Mouse (Mus musculus) megakaryocyte-erythroid progenitor cell, adult 5-6 weeks (primary cell): ENCODE data around the gene Naa38. TPM values are rescaled to one million over a fixed set of nuclear protein-coding genes. Genes with fewer than 3 reads are reported as not detected.

Source experiments
- ATAC-seq: replicated peaks from 2 replicates; pipeline ENCODE4 v1.8.0; 2016; ENCODE audit warnings: mild to moderate bottlenecking, inconsistent platforms; ENCODE audit not compliant: severe bottlenecking, poor library complexity, low FRiP score, low TSS enrichment
- total RNA-seq, 2 experiments: library from RNA; stranded (forward) in 1 of 2; stranded (reverse) in 1 of 2; fragments of 200-1000, 215-1000 nt in 1 of 2; fragments of >200 nt in 1 of 2; fragmentation: Nextera tagmentation in 1 of 2; gene quantifications; 2 replicates each; pipeline ENCODE4 v1.2.3; 2014 to 2017

The Naa38 gene
- total RNA-seq, 2 experiments from 2014 or later, result 156 to 169 TPM

DNA sequence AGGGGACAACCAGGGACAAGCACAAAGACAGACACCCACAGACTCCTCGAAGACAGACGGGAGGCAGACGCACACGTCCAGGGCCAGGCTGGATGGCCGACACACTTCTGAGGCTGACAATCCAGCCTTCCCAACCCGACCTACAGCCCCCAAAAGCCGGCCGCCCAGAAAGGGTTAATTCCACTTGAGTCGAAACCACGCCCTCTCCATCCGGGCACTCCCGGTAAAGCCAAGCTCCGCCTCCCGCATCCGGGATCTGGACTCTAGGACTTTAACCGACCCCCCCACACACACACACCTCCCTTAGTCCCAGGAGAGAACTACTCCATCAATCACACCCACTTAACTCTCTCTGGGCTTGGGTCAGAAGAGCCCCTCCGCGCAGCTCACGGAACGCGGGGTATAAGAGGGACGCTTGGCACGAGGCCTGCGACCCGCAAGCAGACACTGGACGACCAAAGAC lies 15.8 kb downstream of the Naa38 start:
- peak; percentile 7; the same call in 1 of the 2 replicates for ATAC-seq

DNA sequence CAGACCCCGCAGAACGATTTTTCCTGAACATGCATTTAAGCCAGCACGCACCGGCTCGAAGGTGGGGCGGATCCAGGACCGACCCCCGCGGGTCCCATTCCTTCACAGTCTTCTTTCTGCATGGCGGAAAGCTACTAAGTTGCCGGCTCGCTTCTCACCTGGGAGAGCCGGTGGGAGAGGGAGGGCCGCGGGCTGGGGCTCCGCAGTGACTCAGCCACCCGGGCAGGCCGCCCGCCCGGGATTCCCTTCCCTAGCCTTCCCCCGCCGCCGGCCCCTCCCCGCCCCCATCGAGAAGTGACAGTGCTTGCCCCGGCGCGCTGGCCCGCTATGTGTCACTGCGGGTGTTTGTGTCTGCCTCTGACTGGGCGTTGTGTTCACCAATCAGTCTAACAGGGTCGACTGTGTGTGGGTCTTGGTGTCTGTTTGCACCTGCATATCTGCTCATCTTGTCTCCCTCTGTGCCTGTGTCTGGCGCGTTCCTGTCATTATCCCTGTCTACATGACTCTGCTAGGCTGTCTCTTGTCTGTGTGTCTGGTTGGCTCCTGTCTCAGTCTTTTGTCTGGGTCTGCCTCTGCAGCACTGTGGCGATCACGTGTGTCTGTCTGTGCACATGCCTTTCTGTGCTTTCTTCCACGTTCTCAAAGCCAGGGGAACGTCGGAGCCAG lies 16.4 kb downstream of the Naa38 start:
- peak; percentile 44 for ATAC-seq

DNA sequence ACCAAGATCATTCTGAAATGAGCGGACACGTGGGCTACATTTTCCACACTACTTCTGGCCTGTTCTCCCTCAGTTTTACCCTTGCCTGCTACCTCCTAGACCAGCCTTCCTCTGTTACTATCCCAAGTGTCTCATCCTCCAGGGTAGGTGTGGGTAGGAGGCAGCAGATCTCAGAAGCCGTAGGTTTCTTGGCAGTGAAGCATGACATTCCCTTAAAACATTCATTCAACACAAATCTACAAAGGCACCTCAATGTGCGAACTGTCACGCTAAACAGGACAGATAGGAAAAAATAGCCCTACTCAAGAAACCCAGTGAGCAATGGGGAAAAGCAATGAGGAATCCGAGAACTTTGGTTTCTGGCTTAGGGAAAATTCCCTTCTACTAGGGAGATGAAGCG lies 17.3 kb downstream of the Naa38 start:
- no peak for ATAC-seq

DNA sequence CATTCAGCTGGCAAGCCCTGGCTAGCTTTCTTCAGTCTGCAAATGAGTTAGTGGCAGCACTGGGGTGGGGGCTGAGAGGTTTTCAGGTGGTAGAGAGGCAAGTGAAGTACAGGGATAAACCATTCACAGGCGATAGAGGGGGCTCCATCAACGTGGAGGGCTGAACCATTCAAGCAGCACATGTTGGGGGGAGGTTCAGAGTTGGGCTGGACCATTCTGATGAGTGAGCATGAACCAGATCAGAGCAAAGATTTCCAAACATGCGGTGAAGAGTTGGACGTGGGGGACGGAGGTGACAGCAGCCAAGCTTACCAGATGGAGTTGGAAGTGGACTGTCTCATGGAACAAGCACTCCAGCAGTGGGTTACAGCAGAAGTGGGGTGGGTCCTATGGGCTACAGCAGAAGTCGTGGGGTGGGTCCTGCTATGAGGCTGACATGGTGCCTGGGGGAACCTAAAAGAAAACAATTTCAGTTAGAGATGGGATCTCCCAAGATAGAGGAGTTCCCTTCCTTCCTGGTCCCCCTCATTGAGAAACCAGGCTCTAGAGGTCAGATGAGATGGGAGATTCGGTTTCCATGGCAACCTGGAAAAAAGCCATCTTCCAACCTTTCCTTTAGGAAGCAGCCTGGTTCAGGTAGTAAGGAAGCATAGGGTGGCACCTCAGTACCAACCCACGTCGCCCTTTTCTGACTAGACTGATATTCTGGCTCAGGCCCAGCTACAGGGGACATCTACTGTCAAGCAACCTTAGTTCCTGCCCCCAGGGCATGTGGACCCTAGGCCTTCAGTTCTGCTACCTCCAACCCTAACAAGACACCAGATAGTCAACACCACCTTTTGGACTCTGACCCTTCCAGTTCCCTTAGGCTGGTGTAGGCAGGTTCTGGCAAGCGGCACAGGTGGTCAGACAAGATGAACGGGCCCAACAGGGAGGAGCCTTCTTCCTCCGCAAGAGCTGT lies 18.2 kb downstream of the Naa38 start, which contains the start of gene Kdm6b:
TSS of gene Kdm6b (minus strand) at position 455 of the 961 bp plus-strand sequence.
- no peak for ATAC-seq

DNA sequence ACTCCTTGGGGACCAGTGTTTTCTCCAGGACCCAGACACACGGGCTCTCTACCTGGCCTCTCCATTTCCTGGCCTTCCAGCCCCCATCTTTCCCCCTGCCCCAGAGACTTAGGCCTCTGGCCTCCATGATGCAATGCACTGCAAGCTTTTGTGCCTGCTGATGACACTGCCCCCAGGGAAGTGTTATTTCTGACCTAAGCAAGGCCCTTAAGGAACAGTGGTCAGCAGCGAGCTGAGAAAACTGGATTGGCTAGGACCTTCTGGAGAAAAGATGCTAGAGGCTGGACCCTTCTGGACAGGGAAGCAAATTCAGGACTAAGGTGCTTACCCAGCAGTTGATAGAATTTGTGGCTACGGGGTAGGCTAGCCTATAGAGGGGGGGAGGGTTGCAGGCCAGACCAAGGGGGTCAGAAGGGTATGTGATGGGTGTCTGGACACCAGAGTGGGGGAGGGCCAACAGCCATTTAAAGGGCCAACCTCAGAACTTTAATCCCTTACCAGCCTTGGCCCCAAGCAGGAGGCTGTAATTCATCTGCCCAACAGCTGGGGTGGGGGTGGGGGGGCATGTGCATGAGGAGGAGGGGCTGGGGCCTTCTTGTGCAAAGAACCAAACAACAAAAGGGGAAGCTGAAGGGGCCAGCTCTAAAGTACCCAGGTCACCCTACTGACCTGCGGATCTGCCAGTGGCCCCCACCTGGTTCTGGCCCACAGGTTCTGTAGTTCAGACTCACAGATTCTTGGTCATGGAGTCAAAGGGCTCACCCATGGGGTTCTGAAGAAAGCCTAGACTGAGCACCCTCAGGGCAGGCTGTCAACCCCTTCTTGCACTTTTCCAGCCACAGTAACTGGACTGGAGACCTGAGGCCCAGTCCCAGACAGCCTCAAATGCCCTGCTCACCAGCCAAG lies 19.4 kb downstream of the Naa38 start:
- ATAC-seq, result no peak

DNA sequence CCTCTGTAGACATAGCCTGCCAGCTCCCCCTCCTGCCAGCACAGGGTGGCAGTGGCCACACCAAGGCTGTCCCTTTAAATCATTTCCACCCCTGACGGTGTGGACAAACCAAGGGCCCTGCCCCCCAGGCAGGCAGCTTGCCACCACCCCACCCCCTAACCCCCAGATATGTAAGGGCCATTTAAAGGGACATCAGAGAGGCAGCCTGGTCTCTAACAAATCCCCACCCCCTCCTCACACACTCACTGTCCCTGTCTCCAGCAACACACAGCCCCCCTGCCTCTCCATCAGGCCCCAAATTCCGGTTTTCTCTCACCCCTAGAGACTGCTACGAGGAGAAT lies 20.0 kb downstream of the Naa38 start:
- ATAC-seq, result no peak

DNA sequence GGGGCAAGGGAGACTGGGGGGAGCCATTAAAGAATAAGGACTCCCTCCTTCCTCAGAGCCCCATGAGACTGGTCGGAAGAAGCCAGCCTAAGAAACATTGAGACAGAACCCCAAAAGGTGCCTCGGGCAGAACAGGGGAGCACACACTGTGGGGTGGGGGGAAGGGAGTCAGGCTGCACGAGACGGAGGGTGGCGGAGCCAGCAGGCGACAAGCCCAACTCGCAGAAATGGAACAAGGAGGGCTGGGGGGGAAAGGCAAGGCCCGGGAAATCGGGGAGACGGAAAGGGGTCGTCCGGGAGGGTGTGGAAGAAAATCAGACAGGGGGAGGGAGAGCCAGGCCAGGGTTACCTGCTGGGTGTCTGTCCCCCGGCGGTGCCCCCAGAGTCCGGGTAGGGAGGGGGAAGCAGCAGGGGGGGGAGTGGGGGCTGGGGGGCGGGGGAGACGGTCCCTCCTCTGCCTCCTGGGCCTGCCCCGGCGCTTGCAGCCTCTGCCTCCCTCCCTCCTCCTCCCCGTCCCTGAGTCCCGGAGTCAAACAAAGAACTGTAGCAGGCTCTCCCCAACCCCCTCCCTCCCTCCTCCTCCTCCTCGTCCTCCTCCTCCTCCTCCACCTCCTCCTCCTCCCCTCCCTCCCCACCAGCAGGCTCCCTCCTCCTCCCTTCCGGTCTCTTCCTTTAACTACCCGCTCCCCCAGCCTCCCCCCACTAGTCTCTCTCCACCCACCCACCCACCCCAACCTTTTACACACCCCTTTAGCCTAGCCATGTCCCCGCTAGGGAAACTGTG lies 20.6 kb downstream of the Naa38 start:
- no peak for ATAC-seq

DNA sequence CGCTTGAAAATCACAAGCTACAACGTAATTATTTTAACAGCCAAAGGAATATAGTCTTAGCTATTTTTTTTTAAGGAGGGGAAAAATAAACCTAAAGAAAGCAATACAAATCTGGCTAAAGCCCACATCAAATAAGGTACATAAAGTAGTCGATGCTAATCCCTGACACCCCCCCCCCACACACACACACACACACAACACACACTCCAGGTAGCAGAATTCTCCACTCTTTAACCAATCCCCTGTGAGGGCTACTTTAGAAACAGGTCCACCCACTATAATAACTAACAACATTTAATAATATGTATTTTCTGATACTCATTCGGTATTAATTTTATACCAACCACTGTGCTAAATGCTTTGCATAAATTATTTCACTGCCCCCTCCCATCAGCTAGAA lies 21.2 kb downstream of the Naa38 start:
- no peak for ATAC-seq

DNA sequence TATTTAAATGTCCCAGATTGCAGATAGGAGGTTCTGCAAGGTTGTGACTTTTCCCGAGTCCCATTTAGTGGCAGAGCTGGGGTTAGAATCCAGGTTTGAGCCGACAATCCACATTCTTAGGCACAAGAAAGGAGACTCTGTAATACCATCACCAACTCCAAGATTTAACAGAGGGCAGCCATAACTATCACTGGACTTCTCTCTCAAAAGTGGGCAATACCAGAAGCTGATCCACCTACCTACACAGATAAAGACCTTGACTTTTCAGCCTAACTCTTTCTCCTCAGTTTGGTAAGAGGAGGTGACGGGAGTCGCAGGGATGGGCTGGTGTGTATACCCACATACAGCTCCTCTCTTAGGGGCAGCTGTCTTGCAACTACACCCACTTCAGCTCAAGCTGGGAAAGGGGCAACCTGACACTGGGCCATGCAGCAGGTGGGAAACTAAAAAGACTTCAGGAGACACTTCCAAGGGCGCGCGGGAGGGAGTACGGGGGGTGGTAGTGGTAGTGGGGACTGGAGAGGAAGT lies 21.7 kb downstream of the Naa38 start:
- ATAC-seq, result no peak

DNA sequence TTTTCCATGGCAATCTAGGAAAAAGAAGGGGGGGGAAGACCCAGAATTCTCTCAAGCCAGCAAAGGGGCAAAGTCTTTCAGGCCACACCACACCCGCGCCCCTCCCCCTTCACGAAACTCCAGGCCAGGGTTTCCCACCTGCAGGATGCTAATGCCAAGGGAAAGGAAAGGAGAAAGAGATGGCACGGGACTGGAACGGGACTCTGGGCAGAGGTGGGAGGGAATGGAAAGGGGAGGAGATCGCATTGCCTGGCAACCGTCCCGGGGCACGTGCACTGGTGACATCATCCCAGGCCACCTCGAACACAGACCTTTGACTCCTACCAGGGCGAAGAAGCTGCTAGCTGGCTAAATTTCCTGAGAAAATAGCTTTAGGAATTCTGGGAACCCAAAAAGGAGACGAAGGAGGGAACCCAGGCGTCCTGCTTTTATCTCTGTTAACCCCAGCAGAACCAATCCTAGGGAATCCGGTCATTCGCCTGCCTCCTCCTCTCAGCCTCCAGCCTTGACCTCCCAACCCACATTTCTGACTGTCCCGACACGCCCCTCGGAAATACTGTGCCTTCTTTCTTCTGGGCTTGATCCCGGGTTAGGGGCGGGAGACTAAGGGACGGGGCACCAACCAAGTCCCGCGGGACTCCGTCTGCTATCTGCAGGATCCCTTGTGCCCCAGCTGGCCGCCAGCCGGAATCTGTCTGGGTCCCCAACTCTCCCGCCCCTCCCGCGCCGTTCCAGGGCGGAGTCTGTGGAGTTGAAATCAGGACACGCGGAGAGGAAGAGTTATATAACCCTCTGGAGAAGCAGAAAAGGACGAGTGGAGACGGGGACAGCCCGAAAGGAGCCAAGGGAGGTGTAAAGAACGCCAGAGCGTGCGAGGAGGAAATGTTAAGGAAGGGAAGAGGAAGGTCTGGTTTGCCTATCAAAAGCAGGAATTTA lies 22.4 kb downstream of the Naa38 start:
- peak; percentile 47 for ATAC-seq

DNA sequence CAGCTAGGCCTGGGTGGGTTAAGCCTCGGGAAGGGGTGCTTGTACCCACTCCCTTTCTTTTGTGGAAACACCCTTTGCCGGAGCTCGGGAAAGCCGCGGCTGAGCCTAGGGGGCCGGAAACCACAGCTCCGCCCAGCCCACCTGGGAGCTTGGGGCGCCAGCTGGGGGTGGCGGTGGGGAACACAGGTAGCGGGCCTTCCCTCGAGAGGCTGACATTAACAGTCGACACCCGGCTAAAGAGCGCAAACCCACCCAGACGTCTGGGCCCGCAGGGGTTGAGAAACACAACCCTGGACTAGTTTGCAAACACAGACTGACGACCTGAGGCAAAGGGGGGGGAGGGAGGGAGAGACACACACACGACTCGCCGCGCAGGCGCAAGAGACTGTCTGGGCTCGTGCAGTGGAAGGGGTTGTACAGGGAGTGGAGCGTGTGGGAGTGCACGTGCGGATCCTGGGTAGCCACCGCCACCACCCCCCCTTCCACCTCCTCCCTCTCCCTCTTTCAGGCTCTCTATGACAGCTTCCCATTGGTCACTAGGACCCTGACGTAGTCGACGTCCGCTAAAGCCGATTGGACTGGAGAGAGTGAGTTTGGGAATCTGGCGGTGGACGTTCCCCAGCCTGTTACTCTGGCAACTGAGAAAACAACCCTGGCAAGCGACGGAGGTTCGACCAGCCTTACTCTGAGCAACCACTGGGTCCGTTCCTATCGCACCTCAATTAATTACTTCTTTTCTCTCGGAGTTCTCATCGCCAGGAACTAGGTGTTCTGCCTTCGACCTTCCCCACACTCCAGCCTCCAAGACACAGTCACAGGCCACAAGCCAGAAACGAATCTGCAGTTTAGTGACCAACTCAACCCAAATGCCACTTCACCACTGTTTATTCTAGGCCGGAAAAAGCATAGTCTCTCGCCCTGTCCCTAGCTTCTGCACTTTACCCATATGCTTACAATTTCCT lies 23.5 kb downstream of the Naa38 start:
- ATAC-seq, result peak; percentile 66

DNA sequence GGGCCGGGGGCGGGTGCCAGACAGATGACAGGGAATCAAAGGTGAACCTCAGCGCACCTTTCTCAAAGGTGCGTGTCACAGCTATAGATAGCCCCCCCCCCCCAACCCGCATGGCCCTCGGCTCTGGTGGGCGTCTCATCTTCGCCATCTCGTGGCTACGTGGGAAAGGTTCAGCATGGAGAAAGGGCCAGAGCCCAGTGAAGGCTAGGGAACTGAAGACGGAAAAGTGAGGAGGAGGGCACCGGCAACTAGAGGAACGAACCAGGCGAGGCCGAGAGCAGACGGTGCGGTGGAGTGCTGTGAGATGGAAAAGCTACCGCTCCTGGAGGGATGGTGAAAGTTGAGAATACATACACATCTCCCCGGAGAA lies 24.1 kb downstream of the Naa38 start:
- ATAC-seq, result no peak

DNA sequence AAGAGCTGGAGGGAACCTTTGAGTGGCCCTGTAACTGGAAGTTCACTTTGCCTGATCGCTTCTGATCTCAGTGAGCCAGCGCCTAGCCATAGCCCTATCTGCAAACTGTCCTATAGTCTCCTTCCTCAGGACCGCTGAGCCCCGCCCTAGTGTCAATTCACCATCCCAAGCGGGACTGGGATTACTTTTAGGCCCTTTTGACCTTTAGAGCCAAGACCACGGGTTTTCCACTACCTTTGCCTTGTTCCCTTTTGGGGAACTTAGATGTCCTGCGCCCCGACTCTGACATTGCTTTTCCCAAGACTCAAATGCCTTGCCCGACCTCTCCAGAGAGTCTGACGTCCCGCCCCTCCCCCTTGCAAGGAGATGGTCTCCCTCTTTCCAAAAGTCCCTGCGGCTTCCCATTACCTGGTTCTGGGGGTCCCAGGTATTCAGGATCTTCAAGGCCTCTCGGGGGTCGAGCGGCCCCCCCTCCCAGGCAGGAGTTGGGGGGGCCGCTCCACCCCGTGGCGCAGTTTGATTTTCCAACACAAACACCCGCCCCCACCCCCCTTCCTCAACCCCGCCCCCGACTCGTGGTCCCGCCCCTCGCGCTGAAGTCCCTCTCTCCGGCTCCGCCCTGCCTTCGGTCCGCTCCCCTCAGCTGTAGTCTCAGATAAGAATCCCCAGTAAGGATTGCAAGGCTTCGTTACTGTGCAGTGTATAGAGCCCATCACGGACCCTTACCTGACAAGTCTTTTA lies 24.7 kb downstream of the Naa38 start:
- ATAC-seq, result 0 out of 2 replicates have a peak, but pooled peaks have one; percentile 29

DNA sequence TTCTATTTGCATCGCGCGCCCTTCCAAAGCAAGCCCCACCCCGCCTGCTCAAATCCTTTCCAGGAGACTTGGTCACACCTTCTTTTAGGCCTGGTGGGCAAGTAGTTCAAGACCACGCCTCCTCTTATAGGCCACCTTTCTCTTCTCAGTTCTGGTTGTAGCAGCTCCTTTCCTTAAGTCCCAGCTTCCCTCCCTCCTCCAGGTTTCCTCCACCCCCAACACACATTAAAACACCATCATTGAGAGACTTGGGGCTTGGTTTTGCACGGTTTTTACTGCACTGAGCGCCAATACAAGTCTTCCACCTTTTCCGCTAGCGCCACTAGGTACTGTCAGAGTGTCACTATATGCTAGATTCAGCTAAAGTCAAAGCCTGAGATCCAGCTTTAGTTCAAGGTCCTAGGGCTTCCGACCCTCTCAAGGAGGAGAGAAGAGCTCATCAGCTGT lies 25.3 kb downstream of the Naa38 start:
- ATAC-seq, result no peak

DNA sequence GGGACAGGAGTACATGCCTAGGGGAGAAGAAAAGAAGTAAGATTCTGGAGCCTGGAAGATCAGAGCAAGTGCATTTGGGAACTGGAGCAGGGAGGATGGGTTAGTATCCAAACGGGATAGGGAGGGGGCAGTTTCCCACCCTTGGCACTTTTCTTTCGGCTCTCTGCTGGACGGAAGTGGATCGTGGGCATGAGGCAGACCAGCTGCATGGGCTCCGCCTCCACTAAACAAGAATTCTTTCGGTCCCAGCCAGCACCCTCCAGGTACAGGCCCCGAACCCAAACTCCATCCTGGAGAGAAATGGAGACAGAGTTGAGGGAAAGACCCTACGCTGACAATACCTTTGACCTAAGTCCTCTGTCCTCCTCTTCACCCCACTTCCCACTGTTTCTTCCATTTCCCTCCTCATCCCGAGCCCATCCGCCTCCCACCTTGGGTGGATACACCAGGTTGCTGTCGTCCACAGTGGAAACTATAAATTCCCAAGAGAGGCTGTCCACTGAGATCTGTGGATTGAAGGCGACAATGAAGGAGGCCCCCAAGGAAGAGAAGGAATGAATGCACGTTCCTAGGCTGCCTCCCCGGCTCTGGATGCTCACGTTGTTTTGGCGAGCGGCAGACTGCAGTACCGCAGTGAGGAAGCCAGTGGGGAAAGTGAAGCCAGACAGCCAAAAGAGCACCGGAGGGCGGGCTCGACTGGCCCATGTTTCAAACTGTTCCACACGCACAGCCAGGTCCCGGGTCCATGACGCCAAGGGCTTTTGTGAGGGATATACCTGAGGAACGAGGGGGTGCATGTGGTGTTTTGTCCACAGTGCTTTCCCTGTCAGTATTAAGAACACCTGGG lies 26.1 kb downstream of the Naa38 start:
- no peak for ATAC-seq
